Mouse (Mus musculus): Measurements from ENCODE around the gene Adamts7.

Gene Adamts7

DNA sequence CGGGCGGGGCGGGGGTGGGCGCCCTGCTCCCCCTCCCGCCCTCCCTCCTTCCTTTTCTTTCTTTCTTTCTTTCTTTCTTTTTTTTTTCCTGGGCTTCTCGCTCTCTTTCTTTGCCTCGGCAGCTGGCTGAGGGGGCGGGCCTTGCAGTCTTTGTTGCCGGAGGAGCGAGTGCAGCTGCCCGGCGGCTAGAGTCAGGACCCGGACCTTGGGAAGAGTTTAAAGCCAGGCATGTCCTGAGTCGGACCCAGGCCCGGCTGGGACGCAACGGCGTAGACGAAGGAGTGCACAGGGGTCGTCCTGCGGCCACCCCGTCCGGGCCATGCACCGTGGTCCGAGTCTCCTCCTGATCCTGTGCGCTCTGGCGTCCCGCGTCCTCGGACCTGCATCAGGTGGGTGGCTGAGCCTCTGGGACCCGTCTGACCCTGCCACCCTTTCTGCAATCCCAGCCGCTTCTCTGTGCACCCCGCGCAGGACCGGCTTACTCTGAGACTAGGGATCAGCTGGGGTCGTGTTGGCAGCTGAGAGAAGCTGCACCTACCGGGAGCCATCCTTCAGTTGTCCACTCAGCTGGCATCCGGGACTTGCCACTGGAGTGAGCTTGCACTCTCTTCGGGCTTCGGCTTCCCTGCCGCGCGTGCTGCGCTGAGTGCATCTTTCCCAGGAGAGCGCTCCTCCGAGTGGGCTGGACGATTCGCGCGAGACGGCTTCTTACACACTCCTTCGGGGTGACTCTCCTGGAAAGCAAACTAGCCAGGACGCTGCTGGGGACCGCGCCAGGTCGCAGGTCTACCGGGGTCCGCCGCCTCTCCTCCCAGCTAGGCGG is at the start of gene Adamts7:
Gene Adamts7, plus strand, starts transcription at position 144 of the 823 bp plus-strand sequence.
- DNase-seq (ENCODE audit: low spot score) = no peak

DNA sequence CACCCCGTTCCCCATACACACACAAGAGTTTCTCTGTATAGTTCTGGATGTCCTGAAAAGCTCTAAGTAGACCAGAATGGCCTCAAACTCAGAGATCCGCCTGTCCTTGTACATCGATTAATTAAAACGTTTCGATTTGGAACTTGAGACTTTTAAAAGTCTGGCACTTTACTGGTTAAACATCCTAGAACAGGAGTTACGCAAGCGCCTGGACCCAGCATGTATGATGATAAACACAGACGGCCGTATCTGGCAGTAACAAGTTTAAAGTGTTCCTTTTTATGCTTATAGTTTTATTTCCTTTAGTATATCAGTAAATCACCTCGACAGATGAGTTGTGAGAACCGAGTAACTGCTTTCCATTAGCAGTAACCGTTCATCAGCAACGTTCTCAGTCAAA is 49.7 kb upstream of the Adamts7 start:
- DNase-seq (ENCODE audit: low spot score) = no peak

DNA sequence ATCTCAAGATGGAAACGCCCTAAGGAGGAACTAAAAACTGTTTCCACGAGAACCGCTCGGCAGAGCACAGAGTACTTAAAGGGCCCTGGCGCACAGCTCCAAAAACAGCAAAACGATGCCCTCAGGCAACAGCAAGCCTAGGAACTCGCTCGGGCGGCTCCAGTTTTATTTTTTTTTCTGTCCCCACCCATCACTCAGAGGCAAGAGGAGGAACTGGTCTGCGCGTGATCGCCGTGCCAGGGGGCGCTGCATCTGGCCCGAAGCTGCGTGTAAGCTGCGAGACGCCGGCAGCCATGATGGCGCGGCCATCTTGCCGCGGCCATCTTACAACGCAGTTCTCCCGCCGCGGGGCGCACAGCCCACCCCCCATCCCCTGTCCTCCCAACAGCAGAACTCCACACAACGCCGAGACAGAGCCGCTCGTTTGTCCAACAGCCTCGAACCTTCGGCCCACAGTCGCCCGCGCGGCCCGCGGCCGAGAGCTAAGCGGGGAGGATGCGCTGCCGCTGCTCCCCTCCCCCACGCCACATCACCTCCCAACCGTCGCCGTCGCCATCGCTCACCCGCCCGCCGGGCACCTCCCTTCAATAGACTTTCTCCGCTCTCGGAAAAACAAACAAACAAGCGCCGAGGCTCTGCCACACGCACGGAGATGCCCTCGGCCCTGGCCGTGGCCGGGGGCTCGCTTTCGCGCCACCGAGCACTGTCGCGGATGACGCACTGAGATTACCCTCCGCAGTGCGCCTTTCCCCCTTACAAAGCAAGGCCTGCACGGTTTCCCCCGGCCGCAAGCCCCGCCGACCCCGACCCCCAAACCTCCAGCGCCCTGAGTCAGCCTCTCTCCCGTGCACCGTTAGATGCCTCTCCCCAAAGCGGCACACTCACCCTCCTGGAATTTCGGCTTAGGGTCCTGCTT is 49.0 kb upstream of the Adamts7 start:
- peak; percentile 68 for DNase-seq (ENCODE audit: low spot score)

DNA sequence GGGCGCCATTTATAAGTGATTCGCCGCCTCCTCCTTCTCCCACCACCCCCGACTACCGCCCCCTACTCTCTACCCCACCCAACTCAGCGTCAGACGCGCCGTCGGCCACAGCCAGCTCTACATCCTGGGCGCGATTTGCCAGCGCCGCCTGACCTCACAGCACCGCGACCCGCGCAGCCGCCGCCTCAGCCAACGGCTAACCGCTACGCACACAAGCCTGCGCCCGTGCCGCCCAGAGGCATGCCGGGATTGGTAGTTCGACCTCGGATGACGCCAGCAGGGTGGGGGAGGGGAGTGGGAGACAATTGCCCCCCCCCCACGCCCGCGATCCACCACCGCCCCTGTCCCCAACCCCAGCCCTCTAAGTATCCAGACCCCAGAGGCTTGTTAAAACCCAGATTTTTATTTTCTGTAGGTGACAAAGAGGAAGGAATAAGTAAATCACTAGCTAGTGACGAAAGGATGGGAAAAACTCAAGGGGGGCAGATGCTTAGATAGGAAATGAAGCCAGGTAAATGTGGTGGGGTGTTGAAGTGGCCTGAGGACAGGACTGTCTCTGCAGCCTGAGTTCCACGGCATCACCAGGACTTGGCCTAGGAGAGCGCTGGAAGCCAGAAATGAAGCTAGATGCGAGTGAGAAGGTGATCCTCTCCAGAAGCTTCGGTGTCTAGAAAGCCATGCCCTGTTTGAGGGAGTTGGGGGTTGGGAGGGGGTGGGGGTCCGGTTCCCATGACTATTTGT is 48.1 kb upstream of the Adamts7 start, which contains the start of gene Morf4l1:
Gene Morf4l1, minus strand, starts transcription at position 208 of the 741 bp plus-strand sequence.
- peak; percentile 91 for DNase-seq (ENCODE audit: low spot score)

DNA sequence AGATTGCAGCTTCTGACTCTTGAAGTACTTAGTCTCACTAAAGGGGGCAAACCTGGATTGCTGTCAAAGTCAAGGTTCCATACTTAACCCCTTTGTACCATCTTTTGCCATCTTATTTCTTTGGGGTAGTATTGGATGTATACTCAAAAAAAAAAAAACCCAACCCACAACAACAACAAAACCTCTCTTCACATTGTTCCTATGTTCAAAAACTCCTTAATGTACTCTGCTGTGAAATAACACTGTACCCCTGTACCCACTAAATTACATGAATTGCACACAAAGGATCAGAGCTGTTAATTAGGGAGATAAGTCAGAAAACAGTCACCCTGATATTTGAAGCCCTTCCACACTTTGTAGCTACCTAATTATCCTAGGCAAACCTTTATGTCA is 47.6 kb upstream of the Adamts7 start:
- no peak for DNase-seq (ENCODE audit: low spot score)

DNA sequence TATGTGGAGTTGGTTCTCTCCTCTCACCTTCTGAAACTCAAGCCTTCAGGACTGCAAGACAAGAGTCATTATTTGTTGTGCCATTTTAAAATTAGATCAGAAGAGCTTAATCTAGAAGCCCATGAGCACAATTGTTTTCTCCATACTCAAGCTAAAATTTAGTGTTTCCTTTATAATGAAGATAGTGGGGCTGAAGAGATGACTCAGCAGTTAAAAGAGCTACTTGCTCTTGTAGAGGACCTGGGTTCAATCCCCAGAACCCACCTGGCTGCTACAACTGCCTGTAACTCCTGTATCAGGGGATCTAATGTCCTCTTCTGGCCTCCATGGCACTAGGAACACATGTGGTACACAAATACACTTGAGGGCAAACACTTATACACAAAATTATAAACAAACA is 45.6 kb upstream of the Adamts7 start:
- no peak for DNase-seq (ENCODE audit: low spot score)

DNA sequence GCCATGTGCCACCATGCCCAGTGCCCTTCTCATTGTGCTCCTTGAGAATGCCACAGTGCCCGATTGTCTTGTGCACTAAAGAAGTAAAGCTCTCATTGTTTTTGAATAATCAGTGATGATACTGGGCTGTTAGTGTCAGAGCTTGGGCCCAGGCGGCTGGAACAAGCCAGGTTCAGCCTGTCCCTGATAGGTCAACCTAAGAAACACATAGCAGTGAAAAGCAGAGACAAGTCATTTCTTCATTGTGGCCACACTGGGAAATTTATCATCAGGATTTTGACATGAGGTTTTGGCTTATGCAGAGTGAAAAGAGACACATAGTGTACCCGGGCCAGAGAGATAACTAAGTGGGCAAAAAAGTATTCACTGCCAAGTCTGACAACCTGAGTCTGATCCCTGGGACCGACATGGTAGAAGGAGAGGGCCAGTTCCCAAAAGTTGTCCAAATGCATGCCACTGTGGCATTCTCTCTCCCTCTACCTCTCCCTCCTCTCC is 40.6 kb upstream of the Adamts7 start:
- DNase-seq (ENCODE audit: low spot score) = no peak

DNA sequence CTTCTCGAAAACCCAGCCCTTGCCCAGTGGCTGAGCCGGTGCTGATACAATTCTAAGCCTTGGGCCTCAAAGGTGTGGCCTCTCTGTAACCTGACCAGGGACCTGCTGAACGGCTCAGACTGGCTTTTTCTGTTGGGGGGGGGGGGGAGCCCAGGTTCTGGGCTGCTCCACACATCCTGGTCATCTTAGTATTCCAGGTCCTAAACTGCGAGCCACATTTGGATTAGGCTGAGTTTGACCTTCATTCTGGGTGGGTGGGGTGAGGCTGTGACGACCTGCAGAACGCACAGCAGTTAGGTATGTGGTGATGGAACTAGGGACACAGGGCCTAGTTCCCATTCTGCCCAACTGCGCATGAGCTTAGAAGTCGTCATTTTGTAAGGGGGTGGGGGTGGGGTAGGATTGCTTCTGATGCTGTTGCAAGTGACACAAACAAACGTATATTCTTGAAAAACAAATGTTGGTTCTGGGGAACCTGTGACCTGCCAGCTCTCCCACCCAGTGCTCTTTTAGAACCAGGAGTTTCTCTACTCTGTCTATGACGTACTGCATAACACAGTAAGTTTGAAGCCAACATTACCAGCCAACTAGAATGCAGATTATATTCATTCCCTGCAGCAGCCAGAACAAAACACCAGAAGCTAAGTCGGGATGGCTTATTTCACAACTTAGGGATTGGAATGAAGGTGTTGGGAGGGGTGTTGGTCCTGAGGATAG is 38.6 kb upstream of the Adamts7 start:
- DNase-seq (ENCODE audit: low spot score) = no peak

DNA sequence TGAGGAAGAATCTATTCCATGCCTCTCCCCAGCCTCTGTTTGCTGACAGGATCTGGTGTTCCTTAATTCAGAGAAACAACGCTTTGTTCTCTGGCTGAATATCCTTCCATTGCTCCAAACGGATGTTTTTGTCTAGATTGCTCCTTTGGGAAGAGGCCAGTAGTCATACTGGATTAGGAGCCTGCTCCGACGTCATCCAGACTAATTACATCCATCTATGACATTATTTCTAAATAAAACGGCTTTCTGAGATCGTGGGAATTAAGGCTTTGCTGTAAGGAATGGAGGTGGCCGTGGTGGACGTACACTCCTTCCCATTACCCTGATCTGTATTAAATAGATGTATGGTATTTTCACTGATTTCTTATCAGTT is 38.0 kb upstream of the Adamts7 start:
- no peak for DNase-seq (ENCODE audit: low spot score)

DNA sequence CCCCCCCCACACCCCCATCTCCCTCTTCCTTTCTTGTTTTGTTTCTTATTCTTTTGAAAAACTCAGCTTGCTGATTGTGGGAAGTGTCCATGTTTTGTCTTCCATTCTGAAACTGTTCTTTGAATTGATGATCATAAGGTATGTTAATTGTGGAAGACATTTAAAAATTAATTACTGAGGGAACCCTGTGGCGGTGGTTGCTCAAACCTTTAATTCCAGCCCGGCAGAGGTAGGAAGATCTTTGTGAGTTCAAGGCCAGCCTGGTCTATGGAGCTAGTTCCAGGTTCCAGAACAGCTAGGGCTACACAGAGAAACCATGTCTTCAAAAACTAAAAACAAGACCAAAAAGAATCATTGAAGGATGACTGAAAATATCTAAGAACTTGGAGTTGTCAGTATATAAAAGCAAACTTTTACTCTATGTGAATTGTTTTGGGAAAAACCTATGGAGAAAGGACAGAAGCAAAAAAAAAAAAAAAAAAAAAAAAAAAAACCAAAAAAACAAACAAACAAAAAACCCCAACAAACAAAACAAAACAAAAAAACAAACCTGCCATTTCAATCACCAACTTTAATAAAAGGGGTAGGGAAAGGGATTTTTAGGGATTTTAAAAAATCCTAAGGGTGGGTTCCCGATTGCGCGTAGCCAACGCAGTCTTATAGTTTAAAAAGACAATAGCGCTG is 37.3 kb upstream of the Adamts7 start:
- no peak for DNase-seq (ENCODE audit: low spot score)

DNA sequence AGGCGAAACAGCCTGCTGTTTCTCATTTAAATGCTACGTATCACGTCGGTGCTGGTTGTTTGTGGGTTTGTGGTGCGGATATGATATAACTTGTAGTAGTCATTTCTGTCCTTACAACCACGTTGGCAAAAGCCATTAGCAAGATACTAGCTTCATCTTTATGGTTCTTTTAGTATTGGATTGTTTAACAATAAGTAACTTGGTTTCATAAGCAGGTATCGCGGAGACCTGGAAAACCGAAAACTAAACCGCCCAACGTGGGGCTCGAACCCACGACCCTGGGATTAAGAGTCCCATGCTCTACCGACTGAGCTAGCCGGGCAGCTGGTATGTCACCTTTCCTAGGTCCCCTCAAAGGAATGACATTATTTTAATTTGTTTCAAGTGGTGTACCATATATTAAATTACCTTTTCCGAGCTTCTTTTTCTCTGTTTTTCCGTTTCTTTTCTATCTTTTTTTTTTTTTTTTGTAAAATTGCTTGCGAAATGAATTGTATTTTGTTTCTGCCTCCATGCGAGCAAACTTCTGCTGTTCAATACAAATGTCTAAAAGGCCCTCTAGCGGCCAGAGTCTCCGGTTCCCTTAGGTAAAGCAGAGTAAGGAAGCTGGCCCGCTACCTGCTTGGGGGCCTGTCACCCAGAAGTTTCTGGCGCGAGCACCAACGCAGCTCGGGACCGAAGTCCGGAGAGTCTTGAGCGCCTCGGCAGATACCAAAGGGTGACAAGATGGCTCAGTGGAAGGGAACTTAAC is 36.4 kb upstream of the Adamts7 start:
- DNase-seq (ENCODE audit: low spot score) = no peak

DNA sequence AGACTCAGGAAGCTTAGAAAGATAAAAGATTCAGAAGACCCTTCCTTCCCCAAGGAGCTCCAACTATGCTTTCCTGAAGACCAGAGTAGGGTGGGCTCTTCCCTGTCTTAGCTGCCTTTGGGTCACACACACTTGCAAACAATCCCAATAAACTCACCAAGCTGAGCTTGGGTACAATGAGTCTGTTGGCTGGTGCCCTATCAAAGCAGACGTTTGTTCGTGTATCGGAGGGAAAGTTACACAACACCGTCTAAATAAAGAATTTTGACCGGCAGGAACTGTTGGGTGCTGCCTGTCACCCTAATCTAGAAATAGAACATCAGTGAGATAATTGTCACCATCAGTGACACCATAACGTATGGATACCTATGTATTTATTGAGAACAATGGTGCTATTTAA is 35.7 kb upstream of the Adamts7 start:
- no peak for DNase-seq (ENCODE audit: low spot score)

DNA sequence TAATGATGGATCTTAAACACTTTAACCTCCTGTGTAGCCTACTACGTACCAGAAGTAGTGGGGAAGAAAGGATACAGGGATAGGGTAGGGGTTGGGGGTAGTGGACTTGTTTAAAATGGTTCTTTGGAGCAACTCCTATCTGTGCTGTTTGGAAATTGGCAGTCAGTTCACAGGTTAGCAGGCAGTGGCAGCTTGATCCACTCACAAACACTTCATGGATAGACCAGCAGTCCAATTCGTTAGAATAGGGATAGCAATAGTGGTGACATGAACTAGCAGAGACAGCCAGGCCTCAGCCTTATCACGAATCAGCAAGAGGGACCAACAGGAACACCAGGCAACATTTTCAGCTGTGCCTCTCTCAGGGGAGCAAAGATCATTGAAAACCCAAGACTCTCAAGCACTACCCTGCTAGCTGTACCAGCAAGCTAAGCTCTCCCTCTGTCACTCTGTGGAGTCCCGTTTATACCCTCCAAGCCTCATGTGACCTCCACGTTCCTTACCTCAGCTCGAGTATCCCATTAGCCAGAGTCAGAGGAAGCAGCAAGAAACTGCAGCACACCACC is 34.1 kb upstream of the Adamts7 start:
- no peak for DNase-seq (ENCODE audit: low spot score)

DNA sequence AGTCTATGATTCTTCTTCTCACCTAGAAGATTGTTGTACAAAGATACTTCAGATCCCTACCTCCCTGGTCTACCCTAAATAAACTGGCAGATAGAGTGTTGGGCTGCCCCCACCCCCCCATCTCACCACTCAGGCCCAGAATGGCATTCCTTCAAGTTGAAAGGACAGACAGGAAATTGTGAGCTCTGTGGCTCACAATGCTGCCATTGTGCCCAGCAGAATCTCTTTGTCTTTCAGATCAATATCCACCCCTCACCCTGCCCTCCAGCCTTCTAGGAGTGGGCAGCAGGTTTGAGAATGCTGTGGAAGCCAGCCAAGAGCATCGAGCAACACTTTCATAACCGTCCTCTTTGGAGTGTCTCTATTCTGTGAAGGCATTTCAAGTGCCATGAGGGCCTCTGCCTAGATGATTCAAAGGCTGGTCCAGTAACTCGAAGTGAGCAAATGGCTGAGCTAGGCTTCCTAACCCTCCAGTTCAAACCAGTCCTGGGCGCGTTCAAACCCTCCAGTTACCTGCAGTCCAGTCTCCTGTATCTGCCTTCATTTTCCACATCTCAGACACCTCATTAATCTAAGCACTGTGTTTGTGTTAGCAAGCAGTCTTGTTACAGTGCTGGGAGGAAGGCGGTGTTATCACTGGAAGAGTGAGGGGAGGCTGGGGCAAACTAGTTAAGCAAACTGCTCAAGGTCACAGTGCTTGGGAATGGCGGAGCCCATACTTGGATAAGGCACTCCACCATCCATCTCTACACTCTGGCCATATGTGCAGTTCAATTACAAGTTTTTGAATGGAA is 29.1 kb upstream of the Adamts7 start:
- DNase-seq (ENCODE audit: low spot score) = no peak

DNA sequence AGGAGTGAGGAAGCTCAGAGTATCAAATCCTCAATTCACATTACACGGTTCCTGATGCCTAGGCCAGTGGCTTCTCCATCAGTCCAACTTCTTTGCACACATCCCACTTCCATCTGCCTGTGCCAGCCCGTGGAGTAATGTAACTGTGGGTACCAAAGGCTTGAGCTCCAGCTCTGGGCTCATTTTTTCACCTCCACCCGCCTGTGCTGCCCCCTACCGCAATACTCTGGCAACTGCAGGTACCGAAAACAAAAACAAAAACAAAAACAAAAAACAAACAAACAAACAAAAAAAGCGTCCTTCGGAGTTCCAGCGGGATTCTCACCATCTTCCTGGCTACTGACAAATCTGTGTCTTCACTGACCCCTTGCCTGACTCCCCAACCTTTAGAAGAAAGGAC is 27.4 kb upstream of the Adamts7 start:
- no peak for DNase-seq (ENCODE audit: low spot score)

DNA sequence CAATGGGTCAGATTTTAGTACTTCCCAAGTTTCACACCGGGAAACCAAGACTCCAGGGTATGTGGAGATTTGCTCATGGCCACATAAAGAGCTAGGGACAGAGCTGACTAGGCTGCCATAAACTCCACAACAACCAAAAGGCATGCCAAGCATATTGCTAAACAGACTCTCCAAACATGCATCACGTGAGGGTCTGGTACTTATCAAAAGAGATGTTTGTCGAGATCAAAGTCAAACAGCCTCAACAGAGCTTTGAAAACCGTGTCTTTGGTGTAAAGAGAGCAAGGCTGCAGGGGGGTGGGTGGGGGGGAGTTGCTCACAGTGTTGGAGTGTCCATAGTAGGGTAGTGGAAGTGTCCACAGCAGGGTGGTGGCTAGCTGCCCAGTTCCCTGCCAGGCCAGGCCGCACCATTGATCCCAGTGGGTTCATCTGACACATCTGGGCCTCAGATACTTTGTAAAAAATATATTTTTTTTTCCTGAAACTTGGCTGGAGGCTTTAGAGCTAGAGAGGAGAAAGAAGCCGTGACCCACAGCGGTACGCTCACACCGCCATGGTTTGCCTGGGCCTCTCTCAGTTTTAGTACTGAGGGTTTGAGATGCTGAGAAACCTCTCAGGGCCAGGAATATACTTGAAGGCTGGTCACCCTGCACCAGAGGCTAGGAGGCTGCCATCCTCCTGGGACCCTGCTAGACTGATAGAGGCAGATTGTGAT is 26.7 kb upstream of the Adamts7 start:
- DNase-seq (ENCODE audit: low spot score) = no peak

DNA sequence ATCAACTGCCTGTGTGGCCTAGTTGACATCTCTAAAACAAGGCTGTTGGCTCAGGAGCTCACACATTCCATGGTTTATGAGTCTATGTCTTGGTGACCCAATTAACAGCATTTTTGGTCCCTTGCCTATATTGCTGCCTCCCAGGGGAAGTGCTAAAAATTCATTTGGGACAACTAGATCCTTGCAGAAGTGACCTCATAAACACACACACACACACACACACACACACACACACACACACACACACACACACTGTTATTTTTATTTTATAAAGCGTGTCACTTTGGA is 26.2 kb upstream of the Adamts7 start:
- DNase-seq (ENCODE audit: low spot score) = no peak

DNA sequence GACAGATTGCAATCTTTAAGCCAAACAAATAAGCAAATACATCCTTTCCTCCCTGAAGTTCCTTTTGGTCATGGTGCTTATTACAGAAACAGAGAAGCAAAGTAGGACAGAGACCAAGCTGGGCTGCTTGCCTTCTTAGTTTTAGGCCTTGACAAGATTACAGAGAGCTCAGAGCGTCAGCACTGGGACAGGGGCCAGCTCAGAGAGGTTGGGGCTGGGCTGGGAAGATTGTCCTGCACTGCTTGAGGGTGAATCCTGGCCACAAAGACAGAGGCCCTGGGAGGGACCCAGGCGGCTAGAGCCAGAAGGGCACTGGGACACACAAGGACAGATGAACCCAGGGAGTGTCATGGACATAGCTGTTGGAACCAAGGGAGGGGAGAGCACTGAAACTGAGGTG is 17.1 kb upstream of the Adamts7 start:
- no peak for DNase-seq (ENCODE audit: low spot score)

DNA sequence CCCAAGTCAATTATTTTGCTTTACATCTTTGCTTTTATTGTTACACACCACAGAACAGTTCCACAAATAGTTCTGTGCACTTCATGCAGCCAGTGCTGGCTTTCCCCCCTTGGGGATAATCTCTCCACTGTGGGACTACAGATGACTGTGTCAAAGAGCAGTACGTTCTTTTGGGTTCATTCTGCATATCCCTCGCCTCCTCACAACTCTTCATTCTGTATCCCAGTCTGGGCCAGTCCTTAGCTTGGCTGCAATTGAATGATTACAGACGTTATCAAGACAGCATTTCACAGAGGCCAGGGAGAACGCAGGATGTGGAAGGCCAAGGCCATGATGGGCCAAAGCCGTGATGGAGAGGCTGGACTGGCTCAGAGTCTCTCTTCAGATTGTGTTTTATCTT is 16.0 kb upstream of the Adamts7 start:
- DNase-seq (ENCODE audit: low spot score) = no peak

Measured in urinary bladder, postnatal 10 days (tissue).